ENCODE assay signal across 12 mouse cellular contexts in genomic region chr2:163676745-163677144, GRCm38 (mm10). TPM values are rescaled to one million over a fixed set of nuclear protein-coding genes. Genes with fewer than 3 reads are reported as not detected.
DNase-seq lines count a peak whose midpoint lies in the region; ATAC-seq and TF ChIP-seq lines count a peak whose summit lies in the region.
"Had no signal": no experiment of that assay in that cellular context is flagged by ENCODE, and none has a peak within 500 bp of the region (broad histone marks: within the 10 kb centered on the region; RNA-seq: fewer than 3 reads in every experiment).

No protein-coding gene starts in this region.

- peak overlapping the region; percentile 15 for H3K9ac ChIP-seq in MEL (ENCODE audit: control insufficient read depth, low read depth, low read length, poor library complexity, severe bottlenecking)
- H3K9ac ChIP-seq in liver, postnatal 0 days (replicated peaks), result no peak overlapping the region
- H3K9ac ChIP-seq: forebrain, postnatal 0 days had no signal

- TF ChIP-seq CTCF in cerebellum, adult 2 months (IDR thresholded peaks at IDR 0.05; ENCODE audit: borderline replicate concordance, insufficient read depth, low read depth, low read length), result no peak
- TF ChIP-seq CTCF in layer of hippocampus, adult 2 months (conservative IDR thresholded peaks at IDR 0.05), result no peak
- peak in 1 of 3 experiments; percentile 3; a peak in 1 of 6 replicates for TF ChIP-seq CTCF in MEL (IDR thresholded peaks at IDR 0.05 in 2 of 3, conservative IDR thresholded peaks at IDR 0.05 in 1 of 3; ENCODE audit: control insufficient read depth in 1 of 3, insufficient read depth in 1 of 3, low read depth in 2 of 3, low read length in 3 of 3, poor library complexity in 1 of 3, severe bottlenecking in 1 of 3)
- TF ChIP-seq CTCF in liver, postnatal 0 days (IDR thresholded peaks at IDR 0.05; ENCODE audit: low read depth), result no peak

- DNase-seq in cerebellum, adult 2 months, result no peak
- no peak for DNase-seq in cerebellum, adult 8-10 months
- DNase-seq in layer of hippocampus, adult 2 months (ENCODE audit: low spot score in 2 of 2), result no peak
- DNase-seq in layer of hippocampus, postnatal 36 days, result no peak
- DNase-seq in MEL (ENCODE audit: low read depth, low spot score), result peak; percentile 84
- no peak for DNase-seq in liver, postnatal 0 days
- no peak for DNase-seq in adrenal gland, postnatal 36 days
- no peak for DNase-seq in right cerebral cortex, postnatal 25 days
- DNase-seq: adrenal gland, adult 8-10 months; cerebellum, adult 11 months; forebrain, postnatal 0 days; lung, postnatal 4 days had no signal

- peaks cover 27% of the 10 kb centered on the region for H3K4me1 ChIP-seq in cerebellum, adult 2 months (ENCODE audit: control insufficient read depth, insufficient read depth, low read length)
- peaks cover 4 to 16% of the 10 kb centered on the region in 2 experiments; a peak in 3 of 4 replicates for H3K4me1 ChIP-seq in MEL (ENCODE audit: control insufficient read depth in 1 of 2, insufficient read depth in 2 of 2, low read length in 2 of 2)
- peaks cover 26% of the 10 kb centered on the region for H3K4me1 ChIP-seq in liver, postnatal 0 days (ENCODE audit: insufficient read depth)

- H3K4me2 ChIP-seq in liver, postnatal 0 days (ENCODE audit: low read depth, low read length), result no peak overlapping the region

- peaks cover 0 to 17% of the 10 kb centered on the region in 2 experiments; a peak in 2 of 4 replicates for H3K36me3 ChIP-seq in MEL (ENCODE audit: control insufficient read depth in 1 of 2, insufficient read depth in 2 of 2, low read length in 2 of 2)
- 0 out of 2 replicates have a peak, but pooled peaks cover 1% of the 10 kb centered on the region for H3K36me3 ChIP-seq in liver, postnatal 0 days (replicated peaks; ENCODE audit: insufficient read depth, low read length)

- H3K79me2 ChIP-seq in MEL (ENCODE audit: control insufficient read depth, insufficient read depth, low read length, poor library complexity), result peaks cover 6% of the 10 kb centered on the region; the same call in 1 of the 2 replicates

- no peak; a peak in 1 of 4 replicates for TF ChIP-seq EP300 in MEL (IDR thresholded peaks at IDR 0.05; ENCODE audit: low read depth in 1 of 2, low read length in 2 of 2)
- no peak for TF ChIP-seq EP300 in liver, postnatal 0 days (IDR thresholded peaks at IDR 0.05; ENCODE audit: low read depth)

- no peak overlapping the region for H3K4me3 ChIP-seq in cerebellum, adult 2 months (replicated peaks; ENCODE audit: insufficient read depth, low read depth, low read length)
- H3K4me3 ChIP-seq in layer of hippocampus, adult 2 months, result no peak overlapping the region
- no peak overlapping the region for H3K4me3 ChIP-seq in MEL (ENCODE audit: control insufficient read depth in 1 of 2, insufficient read depth in 1 of 2, low read depth in 2 of 2, low read length in 2 of 2)
- no peak overlapping the region for H3K4me3 ChIP-seq in liver, postnatal 0 days (ENCODE audit: low read depth, low read length)

- no peaks in the 10 kb centered on the region for H3K27me3 ChIP-seq in cerebellum, adult 2 months (ENCODE audit: control insufficient read depth, insufficient read depth, low read length)
- no peaks in the 10 kb centered on the region for H3K27me3 ChIP-seq in MEL (ENCODE audit: control insufficient read depth in 1 of 2, insufficient read depth in 2 of 2, low read length in 2 of 2)
- H3K27me3 ChIP-seq in liver, postnatal 0 days (ENCODE audit: insufficient read depth, low read length), result no peaks in the 10 kb centered on the region

- TF ChIP-seq POLR2A in cerebellum, adult 2 months (IDR thresholded peaks at IDR 0.05; ENCODE audit: borderline replicate concordance, insufficient read depth, low read length), result no peak
- no peak for TF ChIP-seq POLR2A in MEL (IDR thresholded peaks at IDR 0.05; ENCODE audit: control insufficient read depth in 1 of 2, insufficient read depth in 1 of 2, low read depth in 1 of 2, low read length in 2 of 2, poor library complexity in 1 of 2)

- H3K27ac ChIP-seq in cerebellum, adult 2 months (ENCODE audit: insufficient read depth, low read length), result peak overlapping the region; percentile 81
- peak overlapping the region; percentile 88 for H3K27ac ChIP-seq in layer of hippocampus, adult 2 months
- peak overlapping the region; percentile 39 for H3K27ac ChIP-seq in MEL (ENCODE audit: control insufficient read depth, low read depth, low read length)
- H3K27ac ChIP-seq in liver, postnatal 0 days (ENCODE audit: low read depth), result peak overlapping the region; percentile 58; the same call in 1 of the 2 replicates

- no peak for TF ChIP-seq RAD21 in MEL (IDR thresholded peaks at IDR 0.05; ENCODE audit: low read depth, low read length)

- ATAC-seq in liver, postnatal 0 days, result no peak
- ATAC-seq: forebrain, postnatal 0 days had no signal

- H3K9me3 ChIP-seq in MEL (replicated peaks; ENCODE audit: insufficient read depth, low read length), result no peaks in the 10 kb centered on the region
- H3K9me3 ChIP-seq in liver, postnatal 0 days (ENCODE audit: low read length), result no peaks in the 10 kb centered on the region

- WGBS in cerebellum, adult 2 months, result 88% methylated on average over 3 of the region's 3 CpGs
- 58% methylated on average over 3 of the region's 3 CpGs for WGBS in liver, postnatal 0 days (ENCODE audit: insufficient replicate concordance)

TF ChIP-seq in MEL, 35 proteins besides CTCF, POLR2A, EP300 and RAD21 (continues in another document):
- TF ChIP-seq NELFE (IDR thresholded peaks at IDR 0.05; ENCODE audit: low read depth, low read length) (no peak), TAL1 (IDR thresholded peaks at IDR 0.05; ENCODE audit: low read length) (no peak), ZMIZ1 (IDR thresholded peaks at IDR 0.05; ENCODE audit: low read depth, low read length) (no peak), CHD2 (IDR thresholded peaks at IDR 0.05; ENCODE audit: low read length) (no peak), RCOR1 (IDR thresholded peaks at IDR 0.05; ENCODE audit: low read depth, low read length) (0 out of 2 replicates have a peak, but pooled peaks have one; percentile 26), GATA1 (IDR thresholded peaks at IDR 0.05; ENCODE audit: low read depth, low read length) (no peak), ZC3H11A (IDR thresholded peaks at IDR 0.05; ENCODE audit: low read depth, low read length) (no peak), CHD1 (IDR thresholded peaks at IDR 0.05; ENCODE audit: low read depth, low read length) (no peak), JUND (IDR thresholded peaks at IDR 0.05; ENCODE audit: low read depth, low read length) (no peak), POLR2AphosphoS5 (IDR thresholded peaks at IDR 0.05; ENCODE audit: borderline replicate concordance, low read depth, low read length) (no peak), NRF1 (IDR thresholded peaks at IDR 0.05; ENCODE audit: insufficient read depth, low read depth, low read length, poor library complexity, severe bottlenecking) (no peak), SMC3 (IDR thresholded peaks at IDR 0.05; ENCODE audit: low read depth, low read length) (peak; percentile 11; the same call in 1 of the 2 replicates), E2F4 (IDR thresholded peaks at IDR 0.05; ENCODE audit: borderline replicate concordance, low read depth, low read length) (no peak), BHLHE40 (IDR thresholded peaks at IDR 0.05; ENCODE audit: borderline replicate concordance, low read depth, low read length) (no peak), MYB (IDR thresholded peaks at IDR 0.05; ENCODE audit: low read depth, low read length) (no peak), POLR2AphosphoS2 (IDR thresholded peaks at IDR 0.05; ENCODE audit: low read length) (no peak), ELF1 (IDR thresholded peaks at IDR 0.05; ENCODE audit: low read depth, low read length) (peak; percentile 56; the same call in 1 of the 2 replicates), TBP (IDR thresholded peaks at IDR 0.05; ENCODE audit: low read depth, low read length) (peak; percentile 88), SIN3A (IDR thresholded peaks at IDR 0.05; ENCODE audit: low read length) (no peak), USF2 (IDR thresholded peaks at IDR 0.05; ENCODE audit: borderline replicate concordance in 1 of 2, insufficient read depth in 1 of 2, low read depth in 1 of 2, low read length in 2 of 2) (no peak), USF1 (IDR thresholded peaks at IDR 0.05; ENCODE audit: low read depth, low read length) (no peak), MAFK (IDR thresholded peaks at IDR 0.05; ENCODE audit: borderline replicate concordance, low read depth, low read length) (no peak), KAT2A (conservative IDR thresholded peaks at IDR 0.05; ENCODE audit: low read depth, low read length) (no peak), ZKSCAN1 (IDR thresholded peaks at IDR 0.05; ENCODE audit: low read depth, low read length) (no peak), GABPA (IDR thresholded peaks at IDR 0.05; ENCODE audit: low read depth, low read length) (no peak), MAZ (IDR thresholded peaks at IDR 0.05; ENCODE audit: low read depth, low read length) (no peak), MAX (IDR thresholded peaks at IDR 0.05; ENCODE audit: low read length) (no peak), TCF12 (IDR thresholded peaks at IDR 0.05; ENCODE audit: low read depth, low read length) (no peak), ETS1 (IDR thresholded peaks at IDR 0.05; ENCODE audit: low read depth, low read length) (no peak), HCFC1 (IDR thresholded peaks at IDR 0.05; ENCODE audit: low read depth, low read length) (no peak)

RNA-seq across cellular contexts. Expression of gene Pkig, which starts 18.6 kb away (rescaled TPM):
- polyA plus RNA-seq in cerebellum, adult 2 months (2012; rRNA removed), result 49.6 and 57.4 TPM in 2 replicates
- 10 to 100 TPM; 93.7 to 93.9 TPM for total RNA-seq in layer of hippocampus, adult 2 months (2021)
- 10 to 100 TPM; 86.8 to 92.5 TPM for total RNA-seq in layer of hippocampus, postnatal 36 days (2021)
- total RNA-seq in MEL (2012; rRNA removed), result 74.6 and 79.5 TPM in 2 replicates
- polyA plus RNA-seq in MEL (2012; ENCODE audit: insufficient read depth in 1 of 2, insufficient read length in 2 of 2, low read depth in 1 of 2, low replicate concordance in 2 of 2, missing spikeins in 1 of 2), result 100 to 1,000 TPM in 1 of 2 experiments, not detected in 1; 160 TPM
- 84.9 and 85.0 TPM in 2 replicates for polyA plus RNA-seq in liver, postnatal 0 days (2015; fragmentation: Nextera tagmentation; extraction: Ambion mirVana)
- total RNA-seq in adrenal gland, postnatal 36 days (2021), result 10 to 100 TPM; 45.0 to 46.0 TPM

RNA-seq across cellular contexts. Expression of gene Serinc3, which starts 31.8 kb away (rescaled TPM):
- 162 and 179 TPM in 2 replicates for polyA plus RNA-seq in cerebellum, adult 2 months (2012; rRNA removed)
- 100 to 1,000 TPM; 198 to 204 TPM for total RNA-seq in layer of hippocampus, adult 2 months (2021)
- 100 to 1,000 TPM; 177 to 202 TPM for total RNA-seq in layer of hippocampus, postnatal 36 days (2021)
- total RNA-seq in MEL (2012; rRNA removed), result 326 and 348 TPM in 2 replicates
- 100 to 1,000 TPM; 637 to 650 TPM for polyA plus RNA-seq in MEL (2012; ENCODE audit: insufficient read depth in 1 of 2, insufficient read length in 2 of 2, low read depth in 1 of 2, low replicate concordance in 2 of 2, missing spikeins in 1 of 2)
- polyA plus RNA-seq in liver, postnatal 0 days (2015; fragmentation: Nextera tagmentation; extraction: Ambion mirVana), result 79.9 and 92.7 TPM in 2 replicates
- 100 to 1,000 TPM; 565 to 629 TPM for total RNA-seq in adrenal gland, postnatal 36 days (2021)
